Mouse (Mus musculus) right cerebral cortex, postnatal 14 days (tissue): ENCODE measurements around the gene Rhog.
"Not testable (repeated sequence)": the region's sequence is repeated elsewhere in the genome, so short reads cannot be mapped to it uniquely, and the experiment has no call there.

Experiments used
- DNase-seq: peaks from one replicate; pipeline ENCODE4 v3.0.0; 2022

Rhog gene

GRCm38 (mm10) chr7:102255954-102256353, at the start of gene Rhog:
TSS of gene Rhog (minus strand) at chr7:102256054.
- DNase-seq, result no peak

GRCm38 (mm10) chr7:102305596-102305995, 49.7 kb upstream of the Rhog start:
- DNase-seq, result no peak

- DNase-seq, result no peak
Observed at GRCm38 (mm10) chr7:102302471-102302870, 46.6 kb upstream of the Rhog start.

- DNase-seq, result no peak
Observed at GRCm38 (mm10) chr7:102300761-102301160, 44.9 kb upstream of the Rhog start.

- DNase-seq, result no peak
Observed at GRCm38 (mm10) chr7:102293234-102293633, 37.4 kb upstream of the Rhog start.

- no peak for DNase-seq
Observed at GRCm38 (mm10) chr7:102292228-102292627, 36.4 kb upstream of the Rhog start.

- no peak for DNase-seq
Observed at GRCm38 (mm10) chr7:102289466-102289865, 33.6 kb upstream of the Rhog start.

- DNase-seq, result no peak
Observed at GRCm38 (mm10) chr7:102282261-102282660, 26.4 kb upstream of the Rhog start.

GRCm38 (mm10) chr7:102281403-102281802, 25.5 kb upstream of the Rhog start:
- no peak for DNase-seq

GRCm38 (mm10) chr7:102272422-102272948, 16.6 kb upstream of the Rhog start:
- no peak for DNase-seq

GRCm38 (mm10) chr7:102268395-102268748, 12.5 kb upstream of the Rhog start:
- no peak for DNase-seq

GRCm38 (mm10) chr7:102267601-102268394, 11.9 kb upstream of the Rhog start, which contains the start of gene Stim1:
TSS of gene Stim1 (plus strand) at chr7:102267806.
- peak; percentile 55 for DNase-seq

GRCm38 (mm10) chr7:102267113-102267579, 11.3 kb upstream of the Rhog start:
- DNase-seq, result peak; percentile 98

- DNase-seq, result no peak
Observed at GRCm38 (mm10) chr7:102266401-102267042, 10.7 kb upstream of the Rhog start.

GRCm38 (mm10) chr7:102266021-102266400, 10.2 kb upstream of the Rhog start:
- DNase-seq, result not testable (repeated sequence)

GRCm38 (mm10) chr7:102263020-102263419, 7.2 kb upstream of the Rhog start:
- no peak for DNase-seq

- DNase-seq, result no peak
Observed at GRCm38 (mm10) chr7:102260518-102260917, 4.7 kb upstream of the Rhog start.

- no peak for DNase-seq
Observed at GRCm38 (mm10) chr7:102259716-102260479, 4.0 kb upstream of the Rhog start.

- no peak for DNase-seq
Observed at GRCm38 (mm10) chr7:102258753-102259152, 2.9 kb upstream of the Rhog start.

- peak; percentile 85 for DNase-seq
Observed at GRCm38 (mm10) chr7:102258189-102258588, 2.3 kb upstream of the Rhog start.

GRCm38 (mm10) chr7:102256636-102257035, 782 bp upstream of the Rhog start:
- DNase-seq, result no peak

- no peak for DNase-seq
Observed at GRCm38 (mm10) chr7:102253631-102254030, 2.2 kb downstream of the Rhog start.

- peak; percentile 87 for DNase-seq
Observed at GRCm38 (mm10) chr7:102250631-102251214, 5.1 kb downstream of the Rhog start.
